Mouse (Mus musculus) c-Kit-positive CD71-positive TER-119-negative erythroid progenitor cells, embryonic 14.5 days (primary cell): ENCODE data around the gene Daxx.
"Not testable (repeated sequence)": the region's sequence is repeated elsewhere in the genome, so short reads cannot be mapped to it uniquely, and the experiment has no call there.

ENCODE experiments used
- DNase-seq: peaks from one replicate; pipeline ENCODE4 v3.0.0-alpha.2; 2013; ENCODE audit warnings: low read depth

The Daxx gene

DNA sequence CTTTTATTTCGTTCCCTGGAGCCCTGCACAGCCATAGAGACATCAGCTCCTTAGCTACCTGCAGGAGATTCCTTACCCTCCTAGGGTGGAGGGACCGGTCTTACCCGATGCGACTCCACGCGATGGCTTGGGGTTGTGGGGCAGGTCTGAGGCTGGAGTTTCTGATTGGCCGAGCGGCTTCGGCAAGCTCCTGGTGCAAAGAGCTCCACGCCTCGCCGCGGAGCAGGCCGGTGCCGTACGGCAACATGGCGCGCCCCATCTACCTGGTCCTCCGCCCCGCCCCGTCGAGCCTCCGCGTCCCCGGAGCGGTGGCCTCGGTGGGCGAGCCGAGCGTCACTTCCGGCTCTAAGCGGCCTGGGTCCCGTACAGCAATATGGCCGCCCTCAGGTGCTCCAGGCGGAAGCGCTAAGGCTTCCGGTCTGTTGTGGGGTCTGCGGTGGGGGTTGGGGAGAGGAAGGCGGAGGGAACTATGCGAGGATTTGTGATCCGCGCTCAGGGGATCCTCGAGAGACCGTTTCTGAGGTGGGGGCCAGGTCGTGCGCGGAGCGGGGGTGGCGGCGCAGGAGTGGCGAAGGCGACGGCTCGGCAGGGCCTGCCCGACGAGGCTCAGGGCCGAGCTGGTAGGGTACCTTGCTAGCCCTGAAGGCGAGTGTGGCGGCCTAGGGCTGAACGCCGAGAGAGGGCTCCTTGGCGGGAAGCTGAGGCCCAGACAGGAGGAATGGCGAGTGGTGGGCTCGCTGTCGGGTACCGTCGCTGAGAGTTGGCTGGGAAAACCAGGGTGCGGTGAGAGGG lies at the start of gene Daxx:
Daxx (plus strand) TSS at position 338 of the 792 bp plus-strand sequence.
- peak; percentile 95 for DNase-seq

DNA sequence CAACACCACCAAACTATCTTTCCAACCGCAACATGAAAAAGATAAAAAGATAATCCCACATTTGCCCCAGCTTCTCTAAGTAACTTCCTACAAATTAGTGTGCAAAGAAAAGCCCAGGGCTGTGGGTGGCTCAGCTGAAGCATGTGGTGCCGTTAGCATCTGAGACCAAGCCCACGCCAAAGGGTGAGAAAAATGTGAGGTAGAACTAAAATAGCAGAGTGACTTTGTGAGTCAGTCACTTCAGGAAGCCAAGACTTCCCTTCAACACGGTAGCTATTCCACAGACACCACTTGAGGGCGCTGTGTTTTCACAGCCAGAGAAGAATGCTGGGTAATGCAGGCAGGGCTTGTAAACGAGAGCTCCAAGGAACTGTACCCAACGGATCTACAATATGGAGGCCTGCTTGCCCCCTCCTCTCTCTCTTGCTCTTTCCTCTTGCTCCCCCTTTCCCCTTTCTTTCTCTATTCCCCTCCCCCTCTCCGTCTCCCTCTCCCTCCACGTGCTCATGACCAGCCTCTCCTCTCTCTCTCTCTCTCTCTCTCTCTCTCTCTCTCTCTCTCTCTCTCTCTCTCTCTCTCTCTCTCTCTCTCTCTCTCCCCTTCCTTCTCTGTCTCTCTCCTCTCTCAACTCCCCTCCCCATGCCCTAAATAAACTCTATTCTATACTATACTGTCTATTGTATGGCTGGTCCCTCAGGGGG lies 43.7 kb upstream of the Daxx start:
- DNase-seq = peak; percentile 90

DNA sequence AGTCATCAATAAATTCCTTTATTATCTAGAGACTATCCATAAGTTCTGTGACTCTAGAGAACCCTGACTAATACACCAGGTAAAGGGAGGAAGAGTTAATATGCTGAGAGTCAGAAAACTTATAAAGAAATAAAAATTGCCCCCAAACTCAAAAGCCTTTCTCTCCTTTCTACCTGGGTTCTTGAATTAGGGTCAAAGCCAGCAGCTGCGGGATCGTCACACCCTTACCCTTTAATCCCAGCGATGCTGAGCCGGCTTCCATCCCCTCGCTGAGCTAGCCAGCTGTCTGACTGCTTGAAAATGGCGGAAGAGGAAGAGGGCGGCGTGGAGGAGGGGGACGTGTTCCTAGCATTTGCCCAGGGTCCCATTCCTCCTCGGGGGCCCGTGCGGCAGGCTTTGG lies 35.7 kb upstream of the Daxx start, which contains the start of gene Gm7029:
Gm7029 (plus strand) TSS at position 301 of the 400 bp plus-strand sequence.
- not testable (repeated sequence) for DNase-seq

DNA sequence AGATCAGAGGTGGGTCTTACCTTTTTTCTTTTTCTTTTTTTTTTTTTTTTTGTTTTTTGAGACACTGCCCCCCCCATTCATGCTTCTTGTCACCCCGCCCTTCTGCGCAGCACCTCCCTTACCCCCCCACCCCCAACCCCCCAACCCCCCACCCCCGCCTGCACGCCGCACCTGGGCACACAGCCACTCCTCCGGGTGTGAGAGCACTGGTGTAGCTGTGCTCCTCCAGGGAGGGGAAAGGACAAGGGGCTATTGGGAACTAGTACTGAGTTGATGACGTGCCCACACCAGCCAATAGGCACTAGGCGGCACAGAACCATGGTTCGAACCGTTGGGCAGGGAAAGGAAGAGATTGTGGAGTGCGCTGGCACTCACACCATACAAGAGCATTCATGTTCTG lies 34.8 kb upstream of the Daxx start:
- DNase-seq = no peak

DNA sequence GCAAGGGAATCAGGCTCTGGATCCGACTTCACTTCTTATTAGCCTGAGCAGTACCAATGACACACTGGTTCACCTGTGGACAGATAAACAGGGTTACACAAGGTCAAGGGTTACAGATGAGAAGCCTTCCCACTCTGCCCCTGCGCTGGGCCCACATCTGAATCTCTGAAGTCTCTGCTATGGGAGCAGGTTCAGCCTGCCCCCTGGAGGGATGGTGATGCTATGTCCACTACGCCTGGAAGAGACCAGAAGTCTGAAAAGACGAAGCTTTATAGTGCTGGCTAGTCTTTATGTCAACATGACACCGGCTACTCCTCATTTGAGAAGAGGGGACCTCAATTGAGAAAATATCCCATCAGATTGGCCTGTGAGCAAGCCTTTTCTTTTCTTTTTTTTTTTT lies 33.4 kb upstream of the Daxx start:
- DNase-seq = not testable (repeated sequence)

DNA sequence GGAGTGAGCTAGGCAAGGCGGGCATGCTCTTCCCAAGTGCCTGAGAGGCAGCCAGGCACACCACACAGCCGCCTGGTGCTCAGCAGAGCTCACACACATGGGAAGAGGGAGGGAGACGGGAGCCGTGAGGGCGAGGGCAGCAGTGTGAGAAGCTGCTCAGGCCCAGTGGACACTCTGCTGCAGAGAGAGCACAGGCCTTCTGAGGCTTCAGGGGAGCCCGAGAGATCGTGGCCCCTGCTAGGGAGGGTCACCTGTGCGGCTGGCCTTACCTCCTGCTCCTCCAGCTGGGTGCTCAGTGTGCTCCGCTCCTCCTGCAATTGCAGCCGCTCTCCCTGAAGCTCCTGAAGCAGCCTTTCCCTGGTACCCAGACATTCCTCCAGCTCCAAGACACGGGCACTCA lies 24.9 kb upstream of the Daxx start:
- not testable (repeated sequence) for DNase-seq

DNA sequence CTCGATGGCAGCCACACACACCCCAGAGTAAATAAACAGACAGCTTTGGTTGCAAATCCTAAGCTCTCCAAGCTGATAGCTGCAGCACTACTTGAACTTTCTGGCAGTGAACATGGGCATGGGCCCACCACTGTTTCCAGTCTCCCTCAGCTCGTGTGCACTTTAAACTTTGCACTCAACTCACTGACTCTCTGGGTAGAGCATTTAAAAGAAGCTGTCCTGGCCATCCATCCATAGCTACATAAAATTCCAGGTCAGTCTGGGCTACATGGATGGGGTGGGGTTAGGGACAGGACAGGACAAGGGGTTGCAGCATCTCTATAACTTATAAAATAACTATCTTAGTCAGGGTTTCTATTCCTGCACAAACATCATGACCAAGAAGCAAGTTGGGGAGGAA lies 21.4 kb upstream of the Daxx start:
- DNase-seq = not testable (repeated sequence)

DNA sequence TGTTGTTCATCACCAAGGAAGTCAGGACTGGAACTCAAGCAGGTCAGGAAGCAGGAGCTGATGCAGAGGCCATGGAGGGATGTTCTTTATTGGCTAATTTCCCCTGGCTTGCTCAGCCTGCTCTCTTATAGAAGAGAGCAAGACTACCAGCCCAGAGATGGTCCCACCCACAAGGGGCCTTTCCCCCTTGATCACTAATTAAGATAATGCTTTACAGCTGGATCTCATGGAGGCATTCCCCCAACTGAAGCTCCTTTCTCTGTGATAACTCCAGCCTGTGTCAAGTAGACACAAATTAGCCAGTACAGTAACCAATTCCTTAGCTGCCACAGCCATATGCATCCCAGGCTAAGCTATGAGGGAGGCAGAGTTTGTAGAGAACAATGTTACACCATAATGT lies 21.0 kb upstream of the Daxx start:
- DNase-seq = not testable (repeated sequence)

DNA sequence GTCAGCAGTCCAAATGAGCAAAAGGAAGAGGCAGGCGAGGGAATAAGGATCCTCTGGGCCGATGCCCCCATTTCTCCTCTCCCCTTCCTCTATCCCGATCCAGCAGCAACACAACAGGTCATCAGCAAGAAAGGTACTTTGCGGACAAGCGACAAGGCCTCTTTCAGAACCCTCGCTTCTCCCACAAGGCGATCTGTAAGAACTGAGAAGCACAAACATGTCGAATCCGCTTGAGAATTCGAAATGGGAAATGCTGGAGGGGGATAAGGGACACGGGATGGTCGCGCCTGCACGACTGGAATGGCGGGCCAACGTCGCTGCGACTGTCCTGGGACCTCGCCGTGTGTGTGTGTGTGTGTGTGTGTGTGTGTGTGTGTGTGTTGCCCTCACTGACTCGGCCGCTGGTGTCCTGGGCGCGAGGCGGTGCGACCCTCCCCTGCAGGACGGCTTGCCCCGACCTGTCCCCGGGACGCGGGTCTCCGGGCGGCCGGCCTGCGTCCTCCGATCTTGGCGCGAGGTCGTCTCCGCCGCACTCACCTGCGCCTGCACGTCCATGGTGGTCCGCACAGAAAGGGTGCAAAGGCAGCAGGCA lies 19.2 kb upstream of the Daxx start:
- DNase-seq = not testable (repeated sequence)

DNA sequence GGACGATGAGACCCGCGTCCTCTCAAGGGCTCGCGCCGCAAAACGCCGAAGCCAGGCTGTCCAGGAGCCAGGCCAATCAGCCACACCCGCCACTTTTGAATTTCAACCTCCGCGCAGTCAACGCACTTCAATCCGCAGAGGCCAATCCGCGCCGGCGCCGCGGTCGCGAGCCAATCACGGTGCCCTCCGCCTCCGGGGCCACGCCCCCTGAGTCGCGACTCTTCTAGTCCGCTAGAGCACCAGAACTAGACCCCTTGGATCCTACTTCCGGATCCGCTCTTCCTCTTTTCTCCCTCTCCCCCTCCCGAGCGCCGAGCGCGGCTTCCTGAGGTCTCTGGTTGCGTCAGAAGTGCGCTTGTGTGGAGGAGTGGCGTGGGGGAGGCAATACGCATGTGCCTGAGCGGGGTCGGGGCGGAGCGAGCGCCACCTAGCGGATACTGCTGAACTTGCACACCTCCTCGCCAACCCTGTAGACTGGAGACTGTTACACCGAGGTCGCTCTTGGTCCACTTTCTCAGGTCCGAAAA lies 18.6 kb upstream of the Daxx start, which contains the start of gene Kifc1:
Kifc1 (minus strand) TSS at position 129 of the 527 bp plus-strand sequence.
- DNase-seq = peak; percentile 99

DNA sequence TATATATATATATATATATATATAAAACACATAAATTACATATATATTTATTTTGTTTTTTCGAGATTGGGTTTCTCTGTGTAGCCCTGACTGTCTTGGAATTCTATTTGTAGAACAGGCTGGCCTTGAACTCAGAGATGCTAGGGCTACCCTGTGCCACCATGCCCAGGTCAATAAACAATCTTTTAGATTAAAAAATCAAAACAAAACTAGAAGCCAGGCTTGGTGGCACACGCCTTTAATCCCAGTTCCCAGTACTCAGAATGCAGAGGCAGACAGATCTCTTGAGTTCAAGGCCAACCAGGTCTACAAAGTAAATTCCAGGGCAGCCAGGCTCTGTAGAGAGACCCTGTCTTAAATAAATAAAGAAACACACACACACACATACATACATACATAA lies 17.9 kb upstream of the Daxx start:
- no peak for DNase-seq

DNA sequence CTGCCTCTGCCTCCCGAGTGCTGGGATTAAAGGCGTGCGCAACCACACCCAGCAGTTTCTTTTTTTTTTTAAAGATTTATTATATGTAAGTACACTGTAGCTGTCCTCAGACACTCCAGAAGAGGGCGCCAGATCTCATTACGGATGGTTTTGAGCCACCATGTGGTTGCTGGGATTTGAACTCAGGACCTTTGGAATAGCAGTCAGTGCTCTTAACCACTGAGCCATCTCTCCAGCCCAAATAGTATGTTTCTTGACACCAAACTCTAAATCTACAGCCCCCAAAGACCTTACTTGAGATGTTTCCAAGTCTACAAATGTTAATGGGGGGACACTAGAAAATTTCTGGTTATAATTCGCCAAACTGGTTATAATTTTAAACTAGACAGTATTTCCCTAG lies 17.3 kb upstream of the Daxx start:
- DNase-seq = not testable (repeated sequence)

DNA sequence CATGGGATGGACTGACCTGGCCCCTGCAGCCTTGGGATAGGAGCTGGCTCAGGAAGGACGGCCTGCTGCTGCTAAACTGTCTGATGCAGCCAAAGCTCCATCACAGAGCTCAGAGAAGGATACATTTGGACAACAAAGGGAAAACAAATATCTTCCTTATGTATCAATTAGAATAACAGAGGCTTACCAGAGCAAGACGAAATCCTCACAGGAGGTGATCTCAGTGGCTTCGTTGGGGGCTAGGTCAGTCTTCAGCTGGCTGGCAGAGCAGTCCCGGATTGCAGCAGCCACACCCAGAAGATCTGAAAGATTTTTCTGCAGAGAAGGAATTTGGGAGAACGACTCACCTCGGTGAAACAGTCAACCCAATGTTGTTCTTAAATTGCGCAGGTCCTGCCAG lies 16.8 kb upstream of the Daxx start:
- no peak for DNase-seq

DNA sequence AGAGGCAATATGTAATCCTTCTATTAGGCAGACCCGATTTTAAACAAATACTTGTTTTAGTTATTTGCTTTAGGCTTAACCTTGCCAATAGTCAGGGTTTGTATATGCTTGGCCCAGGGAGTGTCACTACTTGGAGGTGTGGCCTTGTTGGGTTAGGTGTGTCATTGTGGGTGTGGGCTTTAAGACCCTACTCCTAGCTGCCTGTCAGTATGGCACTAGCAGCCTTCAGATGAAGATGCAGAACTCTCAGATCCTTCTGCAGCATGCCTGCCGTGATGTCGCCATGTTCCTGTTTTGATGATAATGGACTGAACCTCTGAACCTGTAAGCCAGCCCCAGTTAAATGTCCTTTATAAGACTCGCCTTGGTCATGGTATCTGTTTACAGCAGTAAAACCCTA lies 16.2 kb upstream of the Daxx start:
- not testable (repeated sequence) for DNase-seq

DNA sequence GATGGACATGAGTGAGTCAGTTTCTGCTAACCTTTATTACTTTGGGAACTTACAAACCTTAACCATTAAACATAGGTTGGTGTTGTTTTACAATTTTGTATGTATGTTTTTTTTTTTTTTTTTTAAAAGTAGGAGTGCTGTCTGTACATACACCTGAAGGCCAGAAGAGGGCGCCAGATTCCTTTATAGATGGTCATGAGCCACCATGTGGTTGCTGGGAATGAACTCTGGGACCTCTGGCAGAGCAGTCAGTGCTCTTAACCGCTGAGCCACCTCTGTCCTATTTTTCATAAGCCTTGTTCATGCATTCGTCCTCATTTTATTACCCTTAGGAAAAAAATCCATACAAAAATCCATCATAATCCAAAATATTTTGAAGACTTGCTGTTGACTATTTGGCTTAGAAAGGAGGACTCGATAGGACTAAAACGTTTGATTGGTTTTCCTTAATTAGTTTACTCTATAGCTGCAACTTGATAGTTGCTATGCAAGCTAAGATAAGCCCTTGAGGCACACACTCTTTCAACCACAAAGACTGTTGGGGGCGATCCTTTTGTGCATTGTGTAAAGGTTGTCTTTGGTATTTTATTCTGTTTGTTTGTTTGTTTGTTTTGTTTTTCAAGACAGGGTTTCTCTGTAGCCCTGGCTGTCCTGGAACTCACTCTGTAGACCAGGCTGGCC lies 12.0 kb upstream of the Daxx start:
- peak; percentile 85 for DNase-seq

DNA sequence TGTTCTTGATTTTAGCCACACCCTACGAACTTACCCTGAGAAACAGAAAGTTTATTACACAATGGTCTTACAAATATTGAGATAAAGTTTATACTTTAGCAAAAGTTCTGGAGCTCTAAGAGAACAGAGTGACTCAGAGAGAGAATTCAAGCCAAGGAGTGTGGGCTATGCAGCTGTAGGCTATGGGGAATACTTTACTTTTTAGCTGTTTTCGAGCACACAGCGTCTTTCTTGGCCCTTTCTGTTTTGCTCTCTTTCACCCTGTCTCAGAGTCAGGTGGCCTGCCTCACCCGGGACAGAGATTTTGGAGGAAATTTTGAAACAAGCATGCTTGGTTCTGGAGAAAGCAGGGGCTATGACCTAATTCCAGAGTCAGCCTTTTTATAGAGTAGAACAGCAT lies 11.0 kb upstream of the Daxx start:
- not testable (repeated sequence) for DNase-seq

DNA sequence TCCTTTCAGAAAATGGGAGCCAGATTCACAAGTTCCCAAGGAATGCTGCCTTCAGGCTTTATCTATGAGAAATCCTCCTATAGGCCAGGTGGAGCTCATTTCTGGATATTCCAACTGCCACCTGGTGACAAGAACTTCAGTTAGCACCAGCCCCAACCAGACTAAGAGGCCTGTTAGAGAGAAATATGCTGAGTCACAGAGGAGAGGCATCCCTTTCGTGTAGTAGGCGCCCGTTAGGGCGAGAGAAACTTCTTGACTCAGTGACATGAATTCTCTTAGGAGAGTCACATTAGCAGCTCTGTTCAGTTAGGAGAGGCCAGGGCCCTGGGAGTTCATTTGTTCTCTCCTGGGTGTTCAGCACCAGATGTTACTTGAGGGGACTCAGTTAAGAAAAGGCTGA lies 9.6 kb upstream of the Daxx start:
- no peak for DNase-seq

DNA sequence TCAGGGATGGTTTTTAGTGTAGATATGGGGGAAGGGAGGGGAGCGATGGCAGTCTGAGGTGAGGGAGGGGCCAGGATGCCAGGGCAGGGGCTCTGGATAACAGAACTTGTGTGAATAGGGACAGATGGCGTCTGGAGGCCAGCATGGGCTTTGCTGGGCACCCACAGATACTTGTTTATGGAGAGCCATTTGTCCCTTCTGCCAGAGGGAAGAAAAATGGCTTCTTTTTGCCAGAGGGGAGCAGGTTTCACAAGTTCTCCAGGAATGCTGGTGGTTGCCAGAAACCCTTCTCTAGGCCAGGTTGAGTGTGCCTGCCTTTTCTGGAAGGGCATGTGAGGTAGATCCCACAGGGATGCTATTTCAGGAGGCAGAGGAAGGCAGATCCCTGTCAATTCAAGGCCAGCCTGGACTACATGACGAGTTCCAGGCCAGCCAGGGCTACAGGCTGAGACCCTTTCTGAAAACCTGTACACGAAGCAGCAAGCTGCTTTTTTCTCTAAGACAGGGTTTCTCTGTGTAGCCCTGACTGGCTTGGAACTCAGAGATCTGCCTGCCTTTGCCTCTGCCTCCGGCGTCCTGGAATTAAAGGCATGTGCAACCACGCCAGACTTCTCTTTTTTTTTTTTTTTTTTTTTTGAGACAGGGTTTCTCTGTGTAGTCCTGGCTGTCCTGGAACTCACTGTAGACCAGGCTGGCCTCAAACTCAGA lies 8.8 kb upstream of the Daxx start:
- no peak for DNase-seq

DNA sequence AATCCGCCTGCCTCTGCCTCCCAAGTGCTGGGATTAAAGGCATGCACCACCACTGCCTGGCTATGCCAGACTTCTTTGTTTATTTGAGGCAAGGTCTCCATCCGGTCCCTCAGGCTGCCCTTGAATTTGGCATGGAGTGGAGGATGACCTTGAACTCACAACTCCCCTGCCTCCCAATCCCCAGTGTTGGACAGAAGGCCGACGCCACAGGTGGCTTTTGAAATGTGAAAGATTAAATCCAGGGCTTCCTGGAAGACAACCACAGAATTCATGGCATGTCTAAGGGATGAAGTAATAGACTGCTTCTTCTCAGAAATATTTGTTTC lies 8.3 kb upstream of the Daxx start:
- DNase-seq = no peak

DNA sequence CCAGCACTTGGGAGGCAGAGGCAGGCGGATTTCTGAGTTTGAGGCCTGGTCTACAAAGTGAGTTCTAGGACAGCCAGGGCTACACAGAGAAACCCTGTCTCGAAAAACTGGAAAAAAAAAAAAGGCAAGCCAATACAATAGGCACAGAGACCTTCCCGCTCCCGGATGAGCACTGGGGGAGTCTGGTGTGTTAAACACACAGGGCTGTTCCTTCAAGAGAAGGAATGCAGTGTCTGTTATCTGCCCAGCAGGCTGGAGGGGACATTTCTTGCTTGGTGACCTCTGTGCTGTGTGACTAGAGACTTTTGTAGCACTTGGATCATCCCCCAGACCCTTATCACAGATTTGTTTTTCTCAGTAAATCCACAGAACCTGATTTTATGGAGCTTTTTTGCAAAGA lies 7.6 kb upstream of the Daxx start:
- DNase-seq = no peak

DNA sequence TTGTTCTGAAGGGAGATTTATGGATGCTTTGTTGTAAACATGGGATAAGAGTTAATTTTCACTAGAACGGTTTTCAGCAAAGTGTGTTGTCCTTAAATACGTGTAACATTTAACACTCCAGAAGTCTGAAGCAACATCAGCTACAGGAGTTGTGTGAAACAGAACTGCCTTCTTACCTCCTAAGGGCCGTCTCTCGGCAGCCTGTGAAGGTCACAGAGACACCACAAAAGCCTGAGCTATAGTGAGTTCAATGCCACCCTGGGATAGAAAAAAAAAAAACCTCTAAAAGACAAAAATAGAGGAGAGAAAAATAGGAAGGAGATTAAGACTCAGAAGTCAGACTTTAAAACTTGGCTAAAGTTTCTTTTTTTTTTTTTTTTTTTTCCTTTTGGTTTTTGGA lies 7.1 kb upstream of the Daxx start:
- DNase-seq = no peak

DNA sequence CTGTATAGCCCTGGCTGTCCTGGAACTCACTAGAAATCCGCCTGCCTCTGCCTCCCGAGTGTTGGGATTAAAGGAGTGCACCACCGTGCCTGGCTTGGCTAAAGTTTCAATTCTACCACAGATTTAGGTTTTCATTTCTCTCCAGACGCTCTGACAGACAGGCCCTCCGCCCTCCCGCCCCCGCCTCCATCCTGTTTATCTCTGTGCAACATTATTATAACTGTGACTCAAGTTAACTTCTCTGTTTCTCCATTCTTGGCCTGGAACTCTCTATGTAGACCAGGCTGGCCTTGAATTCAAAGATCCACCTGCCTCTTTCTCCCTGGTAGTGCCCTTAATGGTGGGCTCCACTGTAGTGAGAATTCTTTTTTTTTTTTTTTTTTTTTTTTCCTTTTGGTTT lies 6.7 kb upstream of the Daxx start:
- DNase-seq = no peak
